Mouse (Mus musculus) lung, embryonic 14.5 days (tissue): ENCODE measurements around the gene Rnf167. TPM values are rescaled to one million over a fixed set of nuclear protein-coding genes. Genes with fewer than 3 reads are reported as not detected.

Experiments
- ATAC-seq: fragments of 200-750 bp; cut with Nextera tagmentation; 2 replicates; pipeline ENCODE4 v1.8.0; 2017; ENCODE audit warnings: mild to moderate bottlenecking, moderate TSS enrichment, moderate library complexity; ENCODE audit not compliant: insufficient read depth
- DNase-seq: peaks from one replicate; pipeline ENCODE4 v3.0.0-alpha.2; 2015
- H3K27ac ChIP-seq: fragments of 300-500 bp; sonication (generic); 2 replicates; pipeline ENCODE4 v1.5.1; 2014; ENCODE audit warnings: low read depth, mild to moderate bottlenecking, moderate library complexity
- H3K27me3 ChIP-seq: fragments of 300-500 bp; sonication (generic); 2 replicates; pipeline ENCODE4 v1.6.1; 2014; ENCODE audit warnings: low read length, control low read depth; ENCODE audit not compliant: insufficient read depth
- H3K36me3 ChIP-seq: fragments of 300-500 bp; sonication (generic); 2 replicates; pipeline ENCODE4 v1.6.1; 2014; ENCODE audit warnings: control low read depth; ENCODE audit not compliant: insufficient read depth
- H3K4me1 ChIP-seq: fragments of 300-500 bp; sonication (generic); 2 replicates; pipeline ENCODE4 v1.6.1; 2014; ENCODE audit warnings: antibody characterized with exemption, control low read depth; ENCODE audit not compliant: insufficient read depth
- H3K4me2 ChIP-seq: fragments of 300-500 bp; sonication (generic); 2 replicates; pipeline ENCODE4 v1.6.1; 2014; ENCODE audit warnings: mild to moderate bottlenecking
- H3K4me3 ChIP-seq: fragments of 300-500 bp; sonication (generic); 2 replicates; pipeline ENCODE4 v1.5.1; 2014; ENCODE audit warnings: low read depth, low read length
- H3K9ac ChIP-seq: fragments of 300-500 bp; sonication (generic); 2 replicates; pipeline ENCODE4 v1.6.1; 2014
- H3K9me3 ChIP-seq: fragments of 300-500 bp; sonication (generic); 2 replicates; pipeline ENCODE4 v1.6.1; 2016; ENCODE audit warnings: low read depth, low read length, control low read depth
- CTCF ChIP-seq: IDR thresholded peaks from 2 replicates; pipeline ENCODE4 v1.5.1; 2016; ENCODE audit warnings: antibody characterized with exemption, low read depth
- WGBS: fragments of 180-500 bp; shearing (Covaris S2); extraction: QIAGEN DNeasy Blood & Tissue Kit; methylation state at CpG from one replicate; pipeline ENCODE4 v1.1.7; 2014; 5-methylcytosine and 5-hydroxymethylcytosine counted together
- polyA plus RNA-seq: library from polyadenylated mRNA; unstranded; fragments of >200 nt; fragmentation: Nextera tagmentation; extraction: Ambion mirVana; gene quantifications from 2 replicates; pipeline ENCODE4 v1.2.1, GENCODE M21; 2014

Gene Rnf167
- polyA plus RNA-seq, 1 experiment from 2014 or later = 98.8 TPM

- Histone ChIP-seq H3K9me3 (no peaks in the 10 kb centered on the region), H3K4me3 (no peak overlapping the region), H3K27me3 (no peaks in the 10 kb centered on the region), H3K36me3 (peaks cover 92% of the 10 kb centered on the region), H3K4me1 (no peaks in the 10 kb centered on the region), H3K4me2 (no peak overlapping the region), H3K27ac (no peak overlapping the region), H3K9ac (no peak overlapping the region)
- DNase-seq (no peak), ATAC-seq (no peak; the same call in 1 of the 2 replicates)
- TF ChIP-seq CTCF = peak; percentile 49
- 85% methylated on average over 26 of the region's 26 CpGs for WGBS
Observed at GRCm38 (mm10) chr11:70608381-70609066, 38.5 kb upstream of the Rnf167 start.

- H3K27ac ChIP-seq = no peak overlapping the region
- peak; percentile 26 for TF ChIP-seq CTCF
- peaks cover 76% of the 10 kb centered on the region for H3K36me3 ChIP-seq
- no peak overlapping the region for H3K4me2 ChIP-seq
- no peak overlapping the region for H3K9ac ChIP-seq
- no peak for ATAC-seq
- H3K4me1 ChIP-seq = peaks cover 10% of the 10 kb centered on the region; the same call in 1 of the 2 replicates
- H3K27me3 ChIP-seq = no peaks in the 10 kb centered on the region
- WGBS = 77% methylated on average over 4 of the region's 4 CpGs
- no peaks in the 10 kb centered on the region for H3K9me3 ChIP-seq
- no peak overlapping the region for H3K4me3 ChIP-seq
- no peak for DNase-seq
Observed at GRCm38 (mm10) chr11:70610752-70611151, 36.3 kb upstream of the Rnf167 start.

- Histone ChIP-seq H3K36me3 (peaks cover 58% of the 10 kb centered on the region), H3K4me2 (no peak overlapping the region), H3K27me3 (no peaks in the 10 kb centered on the region), H3K27ac (no peak overlapping the region), H3K4me3 (no peak overlapping the region), H3K4me1 (peaks cover 10% of the 10 kb centered on the region; the same call in 1 of the 2 replicates), H3K9ac (no peak overlapping the region), H3K9me3 (no peaks in the 10 kb centered on the region)
- 70% methylated on average over 7 of the region's 7 CpGs for WGBS
- ATAC-seq = no peak
- peak; percentile 40; the same call in 1 of the 2 replicates for TF ChIP-seq CTCF
- DNase-seq = no peak
Observed at GRCm38 (mm10) chr11:70612505-70612904, 34.5 kb upstream of the Rnf167 start.

- H3K4me1 ChIP-seq = peaks cover 10% of the 10 kb centered on the region; the same call in 1 of the 2 replicates
- DNase-seq (peak; percentile 82), ATAC-seq (peak; percentile 91)
- no peaks in the 10 kb centered on the region for H3K9me3 ChIP-seq
- peaks cover 33% of the 10 kb centered on the region for H3K36me3 ChIP-seq
- peak overlapping the region; percentile 55 for H3K9ac ChIP-seq
- H3K27me3 ChIP-seq = no peaks in the 10 kb centered on the region
- WGBS = 3% methylated on average over 17 of the region's 17 CpGs
- H3K27ac ChIP-seq = peak overlapping the region; percentile 46; the same call in 1 of the 2 replicates
- peak overlapping the region; percentile 76 for H3K4me2 ChIP-seq
- peak; percentile 42 for TF ChIP-seq CTCF
- peak overlapping the region; percentile 40 for H3K4me3 ChIP-seq
Observed at GRCm38 (mm10) chr11:70615074-70615473, 32.0 kb upstream of the Rnf167 start.

- no peak for TF ChIP-seq CTCF
- H3K9me3 ChIP-seq = no peaks in the 10 kb centered on the region
- H3K4me2 ChIP-seq = peak within 1 kb of the TSS; percentile 76
- peak within 1 kb of the TSS; percentile 55 for H3K9ac ChIP-seq
- H3K36me3 ChIP-seq = peaks cover 29% of the 10 kb centered on the region; the same call in 1 of the 2 replicates
- WGBS = 14% methylated on average over 21 of the region's 21 CpGs
- DNase-seq (no peak), ATAC-seq (no peak)
- peak within 1 kb of the TSS; percentile 46; the same call in 1 of the 2 replicates for H3K27ac ChIP-seq
- no peaks in the 10 kb centered on the region for H3K27me3 ChIP-seq
- H3K4me1 ChIP-seq = peaks cover 10% of the 10 kb centered on the region; the same call in 1 of the 2 replicates
- peak within 1 kb of the TSS; percentile 40 for H3K4me3 ChIP-seq
Observed at GRCm38 (mm10) chr11:70615516-70616093, 31.4 kb upstream of the Rnf167 start, which contains the start of gene 4930544D05Rik. Gene 4930544D05Rik (plus strand): TSS chr11:70615848.

GRCm38 (mm10) chr11:70619101-70619500 lies 27.9 kb upstream of the Rnf167 start, which contains the start of gene Chrne:
Gene Chrne (minus strand): TSS chr11:70619216.
- H3K9ac ChIP-seq = no peak within 1 kb of the TSS
- WGBS = 37% methylated on average over 1 of the region's 1 CpGs
- ATAC-seq (no peak), DNase-seq (no peak)
- H3K4me1 ChIP-seq = peaks cover 10% of the 10 kb centered on the region; the same call in 1 of the 2 replicates
- no peak within 1 kb of the TSS for H3K27ac ChIP-seq
- H3K4me2 ChIP-seq = no peak within 1 kb of the TSS
- no peaks in the 10 kb centered on the region for H3K9me3 ChIP-seq
- no peaks in the 10 kb centered on the region for H3K27me3 ChIP-seq
- no peak within 1 kb of the TSS for H3K4me3 ChIP-seq
- no peak for TF ChIP-seq CTCF
- H3K36me3 ChIP-seq = no peaks in the 10 kb centered on the region
